Mouse (Mus musculus) granulocyte monocyte progenitor cell, adult 5-6 weeks (primary cell): ENCODE measurements around the gene Kcnj6. TPM values are rescaled to one million over a fixed set of nuclear protein-coding genes. Genes with fewer than 3 reads are reported as not detected.

Experiments
- ATAC-seq: replicated peaks from 2 replicates; pipeline ENCODE4 v1.8.0; 2016; ENCODE audit warnings: mild to moderate bottlenecking, moderate TSS enrichment, inconsistent platforms; ENCODE audit not compliant: poor library complexity, severe bottlenecking
- total RNA-seq, 2 experiments: library from RNA; stranded (forward) in 1 of 2; stranded (reverse) in 1 of 2; fragments of 200-712, 200-1000 nt in 1 of 2; fragments of >200 nt in 1 of 2; fragmentation: Nextera tagmentation in 1 of 2; gene quantifications; 2 replicates each; pipeline ENCODE4 v1.2.3; 2014 to 2017

Kcnj6 gene
- total RNA-seq, 2 experiments from 2014 or later, result not detected

GRCm38 (mm10) chr16:94724061-94724596 lies 273.4 kb downstream of the Kcnj6 start:
- ATAC-seq, result peak; percentile 85

DNA sequence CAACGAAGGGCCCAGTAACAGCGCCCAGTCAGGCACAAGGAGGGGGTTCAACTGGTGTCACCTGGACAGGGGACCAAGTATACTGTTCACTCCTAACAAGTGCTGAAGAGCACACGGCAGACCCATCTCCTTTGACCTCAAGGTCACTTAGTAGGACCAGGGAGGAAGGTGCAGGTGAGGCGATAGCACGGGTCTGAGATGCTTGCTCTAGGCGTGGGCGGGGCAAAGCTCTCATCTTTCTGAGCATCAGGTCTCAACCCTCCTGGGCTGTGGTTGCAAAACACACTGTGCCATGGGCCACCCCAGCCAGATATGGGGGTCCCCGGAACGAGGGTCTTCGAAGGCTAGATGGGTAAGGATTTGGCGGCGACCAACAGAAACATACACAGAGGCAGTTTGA lies 274.6 kb downstream of the Kcnj6 start:
- ATAC-seq, result no peak

GRCm38 (mm10) chr16:94721549-94722006 lies 275.9 kb downstream of the Kcnj6 start:
- ATAC-seq, result no peak

DNA sequence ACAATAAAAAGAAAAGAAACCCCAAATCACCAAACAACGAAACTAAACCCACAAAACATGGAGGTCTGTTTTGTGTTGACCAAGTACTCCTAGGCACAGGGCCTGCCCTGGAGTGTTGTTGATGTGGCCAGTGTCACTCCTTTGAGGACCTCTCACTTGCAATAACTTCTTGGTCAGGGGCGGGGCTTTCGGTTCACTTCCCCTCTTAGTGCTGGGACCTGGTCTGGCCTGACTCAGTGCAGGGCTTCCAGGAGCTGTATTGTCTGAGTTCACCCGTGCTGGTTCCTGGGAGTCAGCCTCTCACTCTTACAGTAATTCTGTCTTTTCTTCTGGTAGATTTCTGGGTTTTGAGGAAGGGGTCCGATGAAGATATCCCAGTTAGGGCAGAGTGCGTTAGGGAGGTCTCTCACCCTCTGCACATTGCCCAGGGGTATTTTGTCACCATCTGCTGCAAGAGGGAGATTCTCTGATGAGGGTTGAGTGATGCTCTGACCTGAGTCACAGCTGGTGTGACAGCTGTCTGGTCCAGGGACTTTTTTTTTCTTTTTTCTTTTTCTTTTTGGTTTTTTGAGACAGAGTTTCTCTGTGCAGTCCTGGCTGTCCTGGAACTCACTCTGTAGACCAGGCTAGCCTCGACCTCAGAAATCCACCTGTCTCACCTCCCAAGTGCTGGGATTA lies 276.9 kb downstream of the Kcnj6 start:
- peak; percentile 52 for ATAC-seq

GRCm38 (mm10) chr16:94719488-94719887 lies 278.0 kb downstream of the Kcnj6 start:
- no peak for ATAC-seq

- no peak for ATAC-seq
Measured at GRCm38 (mm10) chr16:94718919-94719318, 278.6 kb downstream of the Kcnj6 start.

DNA sequence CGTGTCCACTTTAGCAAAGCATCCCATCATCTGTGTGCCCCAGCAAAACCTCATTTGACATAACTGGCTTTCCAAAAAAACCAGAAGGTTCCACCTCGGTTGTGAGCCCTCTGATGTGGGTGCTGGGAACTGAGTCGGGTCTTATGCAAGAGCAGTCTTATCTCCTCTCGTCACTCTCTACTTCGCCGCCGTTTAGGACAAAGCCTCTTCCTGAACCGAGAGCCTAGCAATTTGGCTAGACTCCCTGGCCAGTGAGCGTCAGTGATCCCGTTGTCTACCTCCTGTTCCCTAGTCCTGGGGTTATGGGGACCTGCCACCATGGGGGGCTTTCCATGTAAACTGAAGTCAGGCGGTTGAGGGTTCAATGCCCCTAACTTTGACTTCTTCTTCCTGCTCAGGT lies 280.4 kb downstream of the Kcnj6 start:
- ATAC-seq, result no peak

DNA sequence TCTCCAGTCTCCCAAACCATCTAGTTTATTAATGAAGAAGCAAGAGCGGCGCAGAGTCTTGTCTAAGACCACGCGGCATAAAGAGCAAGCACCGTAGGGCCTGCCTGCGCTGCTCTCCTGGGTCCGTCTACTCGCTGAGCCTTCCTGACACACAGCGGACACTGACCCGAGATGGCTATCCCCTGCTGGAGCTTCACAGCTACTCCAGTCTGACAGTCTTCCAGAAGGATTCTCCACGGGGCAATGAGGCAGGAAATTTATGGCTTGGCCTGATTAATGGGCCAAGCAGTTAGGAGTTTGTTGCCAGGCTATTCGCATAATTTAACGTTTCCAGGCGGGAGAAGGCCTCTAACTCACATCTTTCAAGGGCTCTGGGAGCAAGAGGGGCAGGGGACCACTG lies 283.0 kb downstream of the Kcnj6 start:
- ATAC-seq, result no peak

DNA sequence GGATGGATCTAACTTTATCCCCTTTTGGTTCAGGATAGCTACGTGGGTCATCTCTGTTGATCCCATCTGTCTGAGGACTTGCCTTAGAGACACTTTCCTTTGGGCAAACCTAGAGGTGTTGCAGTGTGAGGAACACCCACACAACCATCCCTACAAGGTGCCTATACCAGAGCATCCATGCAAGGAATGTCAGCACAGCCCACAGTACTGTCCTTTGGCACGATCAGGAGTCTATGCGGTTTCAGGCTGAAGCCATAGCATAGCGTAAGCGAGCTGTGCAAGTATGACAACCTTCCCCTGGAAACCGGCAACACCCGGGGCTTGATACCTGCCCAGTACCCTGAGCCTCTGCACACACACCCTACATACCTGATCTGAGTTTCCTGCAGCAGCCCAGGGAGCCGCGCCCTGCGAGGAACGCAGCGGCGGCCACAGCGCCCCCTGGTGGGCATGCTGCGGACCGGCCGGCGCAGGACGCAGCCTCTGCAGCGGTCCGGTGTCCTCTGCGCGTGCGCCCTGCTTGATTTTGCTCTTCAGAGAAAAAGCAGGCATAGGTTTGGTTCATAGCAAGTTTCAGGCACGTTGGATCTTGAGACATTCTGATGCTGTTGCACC lies 283.9 kb downstream of the Kcnj6 start:
- peak; percentile 85 for ATAC-seq

GRCm38 (mm10) chr16:94701971-94702370 lies 295.5 kb downstream of the Kcnj6 start:
- ATAC-seq, result no peak

GRCm38 (mm10) chr16:94701141-94701540 lies 296.4 kb downstream of the Kcnj6 start:
- no peak for ATAC-seq
